Mouse (Mus musculus) right cerebral cortex, postnatal 4 days (tissue): Measurements from ENCODE around the gene Kpnb1.
"Not testable (repeated sequence)": the region's sequence is repeated elsewhere in the genome, so short reads cannot be mapped to it uniquely, and the experiment has no call there.

ENCODE experiments used
- DNase-seq: peaks from one replicate; pipeline ENCODE4 v3.0.0-alpha.2; 2022

Gene Kpnb1

DNA sequence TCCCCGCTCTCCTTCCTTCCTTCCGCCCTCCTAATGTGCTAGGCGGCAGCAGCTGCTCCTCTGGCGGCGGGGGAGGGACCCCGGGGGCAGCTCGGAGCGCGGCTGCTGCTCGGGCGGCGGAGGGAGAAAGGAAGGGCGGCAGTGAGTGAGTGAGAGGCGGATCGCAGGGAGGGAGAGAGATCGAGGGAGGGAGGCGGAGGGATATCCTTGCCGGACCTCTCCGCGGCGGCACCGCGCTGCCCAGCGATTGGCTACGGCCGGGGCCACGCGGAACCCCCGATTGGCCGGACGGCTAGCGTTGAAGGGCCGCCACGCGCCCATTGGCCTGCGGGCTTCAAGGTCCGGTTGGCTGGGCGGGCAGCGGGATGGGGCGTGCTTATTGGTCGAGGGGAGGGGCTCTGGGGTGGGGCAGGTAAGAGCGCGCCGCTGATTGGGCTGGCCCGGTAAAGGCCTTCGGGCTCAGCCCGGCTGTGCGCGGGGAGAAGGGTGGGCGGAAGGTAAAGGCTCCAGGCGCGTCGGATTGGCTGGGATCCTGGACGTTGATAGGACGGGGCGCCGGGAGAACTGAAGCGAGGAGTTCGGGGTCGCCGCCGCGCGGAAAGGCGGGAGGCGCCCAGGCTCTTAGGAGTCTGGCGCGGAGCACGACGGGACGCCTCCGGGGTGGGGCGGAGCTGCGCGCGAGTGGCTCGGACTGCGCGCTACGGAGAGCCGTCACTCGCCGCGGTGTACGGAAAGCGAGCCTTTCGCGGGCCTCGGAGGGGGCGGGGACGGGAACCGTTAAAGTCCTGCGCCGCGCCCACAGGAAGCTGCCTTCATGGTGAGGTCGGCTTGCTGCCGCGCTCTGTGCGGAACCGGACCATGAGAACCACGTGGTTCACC is at the start of gene Kpnb1:
Gene Kpnb1, minus strand, starts transcription at position 118 of the 879 bp plus-strand sequence.
- peak; percentile 98 for DNase-seq

DNA sequence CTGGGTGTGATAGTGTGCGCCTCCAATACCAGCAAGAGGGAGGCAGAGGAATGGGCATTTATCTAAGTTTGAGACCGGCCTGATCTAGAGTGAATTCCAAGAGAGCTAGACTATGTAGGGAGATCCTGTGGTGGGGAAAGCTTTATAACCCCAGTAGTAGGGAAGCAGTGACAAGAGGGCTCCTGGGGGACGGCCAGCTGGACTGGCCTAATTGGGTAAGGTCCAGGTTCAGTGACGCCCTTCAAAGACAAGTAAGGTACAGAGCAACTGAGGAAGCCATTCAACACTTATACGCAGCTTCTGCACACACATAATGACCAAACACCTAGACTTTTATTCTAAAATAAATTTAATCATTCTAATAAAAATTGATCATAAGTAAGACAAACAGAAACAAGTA is 44.8 kb upstream of the Kpnb1 start:
- no peak for DNase-seq

DNA sequence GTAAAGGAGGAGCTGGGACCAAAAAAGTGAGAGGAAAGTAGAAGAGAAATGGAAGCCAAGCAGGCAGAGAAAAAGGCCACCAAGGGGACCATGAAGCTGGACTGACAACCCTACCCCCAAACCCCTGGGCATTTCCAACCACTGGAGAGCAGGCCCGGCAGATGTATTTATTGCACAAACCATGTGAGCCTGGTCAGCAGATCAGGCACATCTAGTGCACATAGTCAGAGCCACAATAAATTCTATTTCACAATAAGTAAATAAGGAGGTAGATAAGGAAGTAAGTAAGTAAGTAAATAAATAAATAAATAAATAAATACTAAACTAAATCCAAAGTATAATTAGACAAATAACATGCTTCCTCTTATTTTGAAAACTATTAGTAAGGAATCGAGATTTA is 41.7 kb upstream of the Kpnb1 start:
- no peak for DNase-seq

DNA sequence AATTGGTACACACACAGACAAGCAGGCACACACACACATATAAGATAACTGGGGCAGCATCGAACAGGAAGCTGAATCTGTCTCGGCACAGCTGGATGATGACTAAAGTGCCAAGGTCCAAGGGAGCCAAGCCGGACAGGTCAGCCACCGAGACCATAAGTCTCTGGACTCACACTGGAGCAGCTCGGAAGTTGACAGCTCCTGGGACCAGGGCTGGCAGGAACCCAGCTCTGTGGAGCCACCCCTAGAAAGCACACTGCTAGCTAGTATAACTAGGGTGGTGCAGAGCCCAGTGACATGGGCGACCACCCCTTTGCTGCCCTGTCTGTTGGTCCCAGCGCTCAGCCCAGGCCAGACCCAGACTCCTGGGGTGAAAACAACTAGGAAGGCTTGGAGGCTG is 41.3 kb upstream of the Kpnb1 start:
- DNase-seq = no peak

DNA sequence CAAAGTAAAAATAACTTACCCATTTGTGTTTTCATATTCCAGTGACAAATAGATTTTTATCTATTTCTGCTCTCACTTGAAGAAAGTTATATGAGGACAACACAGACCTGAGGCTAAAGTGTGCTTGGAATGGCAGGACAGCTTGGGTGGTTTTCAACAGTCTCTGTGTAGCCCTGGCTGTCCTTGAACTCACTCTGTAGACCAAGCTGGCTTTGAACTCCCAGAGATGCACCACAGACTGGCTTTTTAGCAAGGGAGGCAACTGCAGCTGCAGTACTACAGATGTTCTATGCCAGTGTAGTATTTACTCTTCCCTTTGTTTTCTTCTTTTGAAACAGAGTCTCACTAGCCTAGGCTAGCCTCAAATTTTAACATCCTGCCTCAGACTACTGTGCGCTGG is 38.5 kb upstream of the Kpnb1 start:
- DNase-seq = no peak

DNA sequence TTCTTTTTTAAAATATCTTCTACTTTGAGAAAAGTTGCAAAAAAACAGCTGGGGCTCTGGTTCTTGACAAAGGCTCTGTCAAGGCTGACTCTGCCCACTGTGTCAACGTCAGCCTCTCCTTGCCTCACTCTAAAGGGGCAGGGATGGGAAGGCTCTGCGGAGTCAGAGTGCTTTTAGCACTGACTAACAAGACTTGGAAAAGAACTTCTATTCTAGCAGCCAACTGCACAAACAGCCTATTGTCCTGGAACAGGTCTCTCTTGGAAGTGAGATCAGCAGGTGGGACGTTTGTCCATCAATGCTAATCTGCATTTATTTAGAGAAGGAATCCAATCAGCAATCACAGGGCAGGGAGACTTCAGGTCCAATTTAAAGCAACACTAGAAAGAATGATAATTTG is 35.8 kb upstream of the Kpnb1 start:
- no peak for DNase-seq

DNA sequence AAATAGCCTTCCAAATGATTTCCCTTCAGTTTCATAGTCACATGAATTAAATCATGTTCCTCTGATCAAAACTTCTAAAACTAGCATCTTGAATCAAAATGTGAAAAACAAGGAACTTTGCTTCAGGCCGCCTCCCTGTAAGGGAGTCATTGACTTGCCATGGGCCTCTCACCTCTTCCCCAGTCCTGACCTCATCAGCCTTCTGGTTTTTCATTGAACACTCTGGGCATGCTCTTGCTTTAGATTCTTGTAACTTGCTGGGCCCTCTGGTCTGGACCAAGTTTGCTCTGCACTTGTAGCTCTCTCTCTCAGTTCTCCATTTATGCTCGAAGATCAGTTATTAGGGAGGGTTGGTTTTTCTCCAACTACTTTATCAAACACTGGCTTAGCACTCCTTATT is 33.9 kb upstream of the Kpnb1 start:
- DNase-seq = no peak

DNA sequence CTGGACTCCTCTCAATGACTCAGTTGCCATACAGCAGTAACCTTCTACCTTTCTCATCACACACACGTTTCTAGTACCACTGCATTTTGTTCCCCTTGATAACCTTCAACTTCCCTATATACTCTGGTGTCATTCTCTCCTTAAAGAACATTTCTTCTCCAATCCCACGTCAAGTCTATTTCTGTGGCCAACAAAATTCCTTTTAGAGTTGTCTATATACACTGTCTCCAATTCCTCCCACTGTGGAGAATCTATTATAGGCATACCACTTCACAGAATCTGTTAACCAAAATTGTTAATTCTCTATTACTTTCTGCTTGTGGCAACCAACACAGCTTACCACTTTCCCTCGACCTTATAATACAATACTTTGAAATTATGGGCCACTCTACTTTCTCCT is 32.5 kb upstream of the Kpnb1 start:
- DNase-seq = no peak

DNA sequence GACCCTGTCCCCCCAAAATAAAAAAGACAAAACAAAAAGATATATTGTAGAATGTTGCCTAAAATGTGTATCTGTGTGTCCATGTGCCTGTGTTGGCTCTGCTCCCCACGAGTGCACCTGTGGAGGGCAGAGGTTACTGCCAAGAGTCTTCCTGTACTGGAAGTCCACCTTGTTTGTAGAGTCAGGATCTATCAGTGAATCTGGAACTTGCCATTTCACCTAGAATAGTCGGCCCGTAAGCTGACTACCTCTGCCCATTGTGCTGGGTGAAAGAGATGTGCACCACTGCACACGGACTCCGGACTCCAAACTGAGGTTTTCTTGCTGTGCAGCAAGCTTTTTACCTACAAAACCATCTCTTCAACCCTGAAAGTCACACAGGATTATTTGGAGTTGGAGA is 26.7 kb upstream of the Kpnb1 start:
- DNase-seq = no peak

DNA sequence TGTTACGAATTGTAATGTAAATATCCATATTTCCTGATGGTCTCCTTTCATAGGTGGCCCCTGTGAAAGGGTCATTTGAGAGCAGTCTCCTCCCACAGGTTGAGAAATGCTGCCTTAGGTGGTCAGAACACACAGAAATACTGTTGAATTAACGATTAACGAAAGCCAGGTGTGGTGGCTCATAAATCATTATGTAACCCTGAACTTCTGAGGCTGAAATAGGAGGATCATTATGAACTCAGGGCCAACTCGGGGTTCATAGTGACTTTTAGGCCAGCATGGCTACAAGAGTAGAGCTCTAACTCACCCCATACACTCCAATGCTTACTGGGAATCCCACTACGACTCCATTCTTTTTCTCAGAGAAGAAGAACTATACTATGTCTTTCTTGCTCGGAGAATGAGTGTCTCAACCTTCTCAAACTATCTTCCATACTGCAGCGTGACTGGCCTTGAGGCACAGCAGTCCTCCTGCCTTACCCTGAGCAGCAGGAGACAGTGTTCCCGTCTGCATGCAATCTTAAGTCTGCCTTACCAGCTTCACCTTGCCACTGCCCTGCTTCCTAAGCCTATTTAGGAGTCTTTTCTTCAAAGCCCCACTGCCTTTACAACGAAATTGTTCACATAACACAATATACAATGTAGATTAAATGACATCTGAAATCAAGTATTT is 23.2 kb upstream of the Kpnb1 start:
- DNase-seq = no peak

DNA sequence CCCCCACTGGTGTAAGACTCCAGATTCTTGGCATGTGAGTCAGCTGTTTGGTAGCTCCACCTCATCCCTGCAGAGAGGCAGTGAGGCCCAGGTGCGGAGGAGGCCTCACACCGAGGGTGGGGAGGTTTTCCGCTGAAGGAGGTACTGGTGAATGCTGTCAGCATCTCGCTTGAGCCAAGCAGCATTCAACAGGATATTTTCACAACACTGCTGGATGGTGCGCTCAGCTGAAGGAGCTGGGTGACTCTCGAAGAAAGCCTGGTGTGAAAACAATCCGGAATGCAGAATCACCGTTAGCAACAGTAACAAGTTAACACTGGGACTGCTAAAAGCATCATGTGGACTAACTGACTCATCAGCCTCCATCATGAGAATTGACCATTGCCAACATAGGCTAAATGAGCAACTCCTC is 19.3 kb upstream of the Kpnb1 start:
- no peak for DNase-seq

DNA sequence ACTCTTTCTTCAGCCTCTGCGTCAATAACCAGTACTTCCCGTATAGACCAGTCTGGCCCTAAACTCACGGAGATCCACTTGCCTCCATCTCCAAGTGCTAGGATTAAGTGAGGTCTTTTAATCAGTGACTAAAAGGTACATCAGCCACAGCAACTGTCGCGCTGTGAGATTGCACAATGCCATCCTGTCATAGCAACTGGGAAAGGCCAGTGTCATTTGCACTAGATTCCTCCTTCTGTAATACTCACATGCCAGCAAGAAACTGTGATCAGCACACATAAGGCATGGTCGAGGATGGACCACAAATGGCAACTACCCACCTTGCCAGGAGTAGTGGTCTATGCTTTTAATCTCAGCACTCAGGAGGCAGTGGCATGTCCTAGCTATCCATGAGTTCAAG is 11.8 kb upstream of the Kpnb1 start:
- DNase-seq = no peak

DNA sequence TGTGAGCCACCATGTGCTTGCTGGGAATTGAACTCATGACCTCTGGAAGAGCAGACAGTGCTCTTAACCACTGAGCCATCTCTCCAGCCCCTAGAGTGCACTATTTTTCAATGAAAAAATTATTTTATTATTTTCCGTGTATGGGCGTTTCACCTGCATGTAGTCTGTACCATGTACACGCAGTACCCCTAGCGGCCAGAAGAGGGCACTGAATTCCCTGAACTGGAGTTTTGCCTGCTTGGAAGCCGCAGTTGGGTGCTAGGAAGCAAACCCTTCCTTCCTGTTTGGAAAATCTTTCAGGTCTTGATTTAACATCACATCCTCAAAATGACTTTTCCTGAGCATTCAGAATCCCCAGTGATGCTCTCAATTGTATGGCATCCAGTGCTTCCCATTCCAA is 10.9 kb upstream of the Kpnb1 start:
- DNase-seq = peak; percentile 38

DNA sequence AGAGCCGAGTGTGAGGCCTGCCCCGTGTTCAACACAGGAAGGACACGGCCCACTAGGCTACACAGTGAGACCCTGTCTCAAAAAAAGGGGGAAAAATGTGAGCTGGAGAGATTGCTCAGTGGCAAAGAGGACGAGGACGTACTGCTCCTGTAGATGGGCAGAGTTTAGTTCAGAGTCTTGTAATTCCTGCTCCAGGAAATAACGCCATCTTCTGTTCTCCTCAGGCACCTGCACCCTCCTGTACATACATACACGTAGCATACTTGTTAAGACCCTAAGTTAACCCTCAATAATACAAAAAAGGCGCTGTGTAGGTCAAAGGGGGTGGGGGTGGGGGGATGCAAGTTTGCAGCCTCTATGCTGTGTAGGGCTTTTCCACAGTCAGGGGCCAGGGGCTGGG is 9.3 kb upstream of the Kpnb1 start:
- no peak for DNase-seq

DNA sequence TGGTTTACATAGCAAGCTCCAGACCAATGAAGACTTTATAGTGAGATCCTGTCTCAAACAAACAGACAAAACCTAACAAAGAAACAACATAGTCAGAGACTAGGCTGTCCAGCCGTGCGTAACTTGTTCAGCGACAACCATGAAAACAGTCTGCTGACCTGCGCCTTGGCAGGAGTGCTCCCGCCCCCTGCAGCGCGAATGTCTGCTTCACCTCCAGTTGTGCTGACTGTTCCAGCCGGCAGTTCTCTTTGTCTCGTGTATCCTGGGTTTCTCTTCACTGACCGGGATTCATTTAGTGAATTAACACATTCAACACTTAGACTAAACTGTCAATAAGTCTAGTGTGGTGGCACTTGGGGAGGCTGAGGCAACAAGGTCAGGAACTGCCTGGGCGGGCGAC is 8.9 kb upstream of the Kpnb1 start:
- DNase-seq = no peak

DNA sequence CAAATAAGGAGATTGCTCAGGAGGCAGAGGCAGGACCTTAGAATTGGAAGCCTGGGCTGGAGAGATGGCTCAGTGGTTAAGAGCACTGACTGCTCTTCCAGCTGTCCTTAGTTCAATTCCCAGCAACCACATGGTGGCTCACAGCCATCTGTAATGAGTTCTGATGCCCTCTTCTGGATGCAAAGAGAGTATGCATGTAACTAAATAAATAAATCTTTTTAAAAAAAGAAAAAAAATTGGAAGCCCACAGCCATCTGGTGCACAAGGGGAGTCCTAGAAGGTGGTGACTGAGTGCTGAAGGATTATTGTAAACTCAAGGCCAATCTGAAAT is 4.9 kb upstream of the Kpnb1 start:
- DNase-seq = no peak

DNA sequence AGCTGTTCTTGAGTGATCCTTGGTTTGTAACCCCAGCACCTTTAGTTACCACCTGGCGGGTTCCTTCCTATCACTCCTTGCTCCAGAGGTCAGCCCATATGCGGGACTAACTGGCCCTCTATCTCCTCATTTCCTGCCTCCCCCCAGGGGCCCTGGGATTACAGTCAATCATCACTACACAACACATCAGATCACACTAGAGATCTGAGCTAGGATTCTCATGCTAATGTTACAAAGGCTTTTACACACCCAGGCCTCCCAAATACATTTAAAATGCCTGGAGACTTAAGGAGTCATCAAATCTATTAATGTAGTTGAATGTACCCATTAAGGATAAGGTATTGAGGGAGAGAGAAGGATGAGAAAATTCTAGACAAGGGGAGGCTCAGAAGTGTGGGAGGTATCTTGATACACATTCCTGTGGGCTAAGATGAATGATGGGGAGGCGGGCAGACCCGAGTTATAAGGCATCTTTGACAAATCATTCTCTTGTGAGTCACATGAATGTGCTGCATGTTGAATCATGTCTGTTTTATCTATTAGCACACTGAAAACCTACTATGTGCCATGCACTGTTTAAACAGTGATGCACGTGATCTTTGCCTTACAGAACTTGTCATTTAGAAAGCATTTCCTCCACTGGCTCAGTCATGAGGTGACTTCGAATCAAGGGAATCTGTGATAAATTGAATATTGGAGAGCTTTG is 4.4 kb upstream of the Kpnb1 start:
- no peak for DNase-seq

DNA sequence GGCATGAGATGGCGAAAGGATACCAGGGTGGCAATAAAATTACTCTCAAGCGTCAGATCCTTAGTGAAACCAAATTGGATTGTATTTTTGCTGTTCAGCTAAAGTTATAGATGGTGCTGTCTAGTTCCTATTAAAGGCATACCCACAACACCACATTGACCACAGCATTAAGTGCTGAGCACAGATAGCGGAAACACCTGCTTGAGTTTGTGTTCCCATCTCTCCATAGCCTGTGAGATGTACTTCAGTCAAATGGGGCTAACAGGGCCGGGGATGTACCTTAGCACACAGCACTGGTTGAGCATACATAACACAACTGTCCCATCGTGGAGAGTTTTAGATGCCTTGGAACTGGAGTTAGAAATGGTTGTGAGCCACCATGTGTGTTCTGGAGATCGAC is 3.3 kb upstream of the Kpnb1 start:
- DNase-seq = no peak

DNA sequence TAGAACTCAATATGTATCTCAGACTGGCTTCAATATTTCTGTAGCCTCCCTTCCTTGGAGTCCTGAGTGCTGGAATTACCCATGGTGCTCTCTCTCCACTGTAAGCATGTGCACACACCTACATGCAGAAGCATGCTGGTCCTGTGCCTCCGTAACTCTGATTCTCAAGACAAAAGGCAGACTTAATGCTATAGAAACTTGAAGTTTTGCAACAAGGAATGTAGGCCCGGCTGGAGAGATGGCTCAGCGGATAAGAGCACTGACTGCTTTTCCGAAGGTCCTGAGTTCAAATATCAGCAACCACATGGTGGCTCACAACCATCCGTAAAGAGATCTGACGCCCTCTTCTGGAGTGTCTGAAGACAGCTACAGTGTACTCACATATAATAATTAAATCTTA is 2.0 kb upstream of the Kpnb1 start:
- DNase-seq = not testable (repeated sequence)

DNA sequence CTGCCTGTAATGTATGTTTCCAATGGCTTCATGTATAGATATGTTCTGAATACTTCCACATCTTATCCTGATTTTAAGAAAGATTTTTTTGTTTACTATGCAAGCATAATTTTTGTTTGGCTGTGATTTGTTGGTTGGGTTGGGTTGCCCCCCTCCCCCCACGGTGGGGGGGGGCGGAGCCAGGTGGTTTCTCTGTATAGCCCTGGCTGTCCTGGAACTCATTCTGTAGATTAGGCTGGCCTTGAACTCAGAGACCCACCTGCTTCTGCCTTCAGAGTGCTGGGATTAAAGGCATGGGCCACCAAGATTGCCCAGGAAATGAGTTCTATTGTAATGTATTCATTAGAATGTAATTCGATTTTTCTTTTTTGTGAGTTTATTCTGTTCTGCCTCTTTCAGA is 1.6 kb upstream of the Kpnb1 start:
- no peak for DNase-seq

DNA sequence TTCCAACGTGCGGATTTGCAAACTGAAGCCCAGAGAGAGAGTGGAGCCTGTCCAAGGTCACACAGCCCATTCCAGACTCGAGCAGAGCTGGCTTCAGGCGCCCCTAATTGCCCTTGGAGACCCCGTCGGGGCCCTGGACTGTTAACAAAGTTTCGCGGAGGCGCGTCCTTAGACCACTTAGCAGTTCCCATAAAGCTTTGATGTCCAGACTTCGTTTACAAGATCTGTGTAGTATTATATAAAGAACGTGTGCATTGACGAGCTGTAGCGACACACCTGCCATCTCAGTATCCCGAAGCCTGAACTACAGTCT is 918 bp upstream of the Kpnb1 start:
- DNase-seq = no peak

DNA sequence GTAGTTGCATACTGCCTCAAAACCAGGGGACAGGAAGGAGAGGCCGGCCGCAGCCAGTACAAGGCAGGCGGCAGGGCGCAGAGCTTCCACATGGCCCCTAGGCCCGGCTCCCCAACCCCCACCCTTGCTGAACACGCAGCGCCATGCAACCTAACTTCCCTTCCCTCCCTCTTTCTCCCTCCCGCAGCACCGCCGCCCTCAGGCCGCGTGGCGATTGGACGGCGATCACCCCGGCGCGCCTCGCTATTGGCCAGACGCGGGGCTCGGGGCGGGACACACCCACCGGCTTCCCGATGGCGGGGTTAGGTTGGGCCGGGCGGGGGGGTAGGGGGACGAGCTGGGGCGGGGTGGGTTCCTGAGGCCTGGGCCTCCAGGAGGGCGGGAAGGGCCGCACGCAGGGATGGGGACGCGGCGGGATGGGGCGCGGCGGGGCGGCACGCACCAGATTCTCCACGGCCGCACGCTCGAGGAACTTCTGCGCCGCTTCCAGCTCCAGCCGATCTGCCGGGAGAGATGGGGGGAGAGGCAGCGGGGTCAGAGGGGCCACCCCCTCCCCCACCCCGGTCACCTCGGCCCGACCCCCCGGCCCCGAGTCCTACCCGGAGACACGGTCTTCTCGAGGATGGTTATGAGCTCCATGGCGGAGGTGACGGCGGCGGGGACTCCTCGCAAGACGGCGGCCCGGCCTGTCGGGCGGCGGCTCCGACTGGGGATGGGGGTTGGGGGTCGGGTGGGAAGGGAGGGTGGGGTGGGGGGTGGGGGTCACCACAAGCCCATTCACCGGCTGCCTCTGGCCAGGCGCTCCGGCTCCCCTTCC is 526 bp downstream of the Kpnb1 start:
- peak; percentile 96 for DNase-seq
